10 mouse cellular contexts compared by ENCODE assay signal in the genomic region with DNA sequence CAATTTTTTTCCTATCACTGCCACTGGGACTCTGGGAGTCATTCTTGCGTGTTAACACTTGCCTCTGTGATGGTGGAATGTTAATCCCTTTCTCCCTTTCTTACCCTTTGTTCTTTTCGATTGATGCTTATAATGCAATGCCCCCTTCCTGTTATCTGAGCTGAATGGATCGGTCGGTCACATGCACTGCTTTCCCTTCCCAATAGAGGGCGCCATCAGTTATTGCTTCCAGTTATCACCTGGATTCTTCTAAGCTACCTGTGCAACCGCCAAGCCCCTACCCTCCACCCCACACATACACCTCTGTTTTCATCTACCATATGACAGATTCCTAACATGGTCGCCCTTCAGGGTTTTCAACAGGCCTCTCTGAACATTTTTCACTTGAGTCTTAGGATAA.
DNase-seq lines count a peak whose midpoint lies in the region; ATAC-seq and TF ChIP-seq lines count a peak whose summit lies in the region.
"Had no signal": no experiment of that assay in that cellular context is flagged by ENCODE, and none has a peak within 500 bp of the region (broad histone marks: within the 10 kb centered on the region; RNA-seq: fewer than 3 reads in every experiment).

No protein-coding gene starts in this region.

- TF ChIP-seq RAD21 in CH12.LX (IDR thresholded peaks at IDR 0.05; ENCODE audit: low read depth, low read length): no peak; the same call in 1 of the 2 replicates

- peak; percentile 65 for TF ChIP-seq CTCF in intestine, postnatal 0 days (IDR thresholded peaks at IDR 0.05; ENCODE audit: low read depth)
- peak; percentile 55 to 60; a peak in 3 of 4 replicates for TF ChIP-seq CTCF in CH12.LX (conservative IDR thresholded peaks at IDR 0.05 in 1 of 2, IDR thresholded peaks at IDR 0.05 in 1 of 2; ENCODE audit: low read depth in 2 of 2, low read length in 2 of 2)

- H3K9me3 ChIP-seq in intestine, postnatal 0 days (ENCODE audit: control insufficient read depth): no peaks in the 10 kb centered on the region
- no peaks in the 10 kb centered on the region for H3K9me3 ChIP-seq in intestine, embryonic 16.5 days (ENCODE audit: control insufficient read depth, low read length)
- H3K9me3 ChIP-seq in CH12.LX (replicated peaks; ENCODE audit: low read length): peaks cover 6% of the 10 kb centered on the region
- H3K9me3 ChIP-seq: embryonic facial prominence, embryonic 12.5 days had no signal

- dilution Hi-C loops in CH12.LX (cut with MboI; ENCODE audit: extremely low pct_ligation_motif_present, extremely low pct_unique_long_range_greater_than_20kb, low sequenced_read_pairs): no loop called here

- no peaks in the 10 kb centered on the region for H3K79me2 ChIP-seq in CH12.LX (replicated peaks; ENCODE audit: control insufficient read depth, extremely low read depth, insufficient read depth, poor library complexity, severe bottlenecking)

- H3K36me3 ChIP-seq in intestine, postnatal 0 days (ENCODE audit: control insufficient read depth, insufficient read depth): no peaks in the 10 kb centered on the region
- H3K36me3 ChIP-seq in intestine, embryonic 16.5 days (ENCODE audit: control insufficient read depth, insufficient read depth, low read length): no peaks in the 10 kb centered on the region
- peaks cover 0 to 4% of the 10 kb centered on the region in 2 experiments for H3K36me3 ChIP-seq in CH12.LX (replicated peaks in 1 of 2; ENCODE audit: control insufficient read depth in 1 of 2, insufficient read depth in 1 of 2, low read length in 1 of 2)
- H3K36me3 ChIP-seq: embryonic facial prominence, embryonic 12.5 days had no signal

- DNase-seq in 3T3-L1 (ENCODE audit: low read depth, low spot score): peak; percentile 21
- DNase-seq in CH12.LX (ENCODE audit: extremely low read depth): peak; percentile 34
- peak; percentile 10 for DNase-seq in c-Kit-positive CD71-positive TER-119-positive erythroid progenitor cells, embryonic 14.5 days (ENCODE audit: low spot score)
- DNase-seq in layer of hippocampus, adult 11-12 months (ENCODE audit: low spot score): no peak
- DNase-seq in ovary, postnatal 14 days (ENCODE audit: low spot score): no peak
- DNase-seq: heart, postnatal 14 days; midbrain, embryonic 14.5 days had no signal

- H3K27ac ChIP-seq in intestine, postnatal 0 days (ENCODE audit: low read depth, low read length): no peak overlapping the region
- H3K27ac ChIP-seq in intestine, embryonic 16.5 days (ENCODE audit: low read length): no peak overlapping the region
- no peak overlapping the region for H3K27ac ChIP-seq in CH12.LX (ENCODE audit: insufficient read depth, low read depth)
- H3K27ac ChIP-seq: embryonic facial prominence, embryonic 12.5 days had no signal

- TF ChIP-seq EP300 in CH12.LX (IDR thresholded peaks at IDR 0.05; ENCODE audit: low read length): no peak

- in situ Hi-C loops in CH12.LX (cut with MboI; ENCODE audit: low pct_ligation_motif_present, low pct_unique_long_range_greater_than_20kb, low sequenced_read_pairs): no loop called here

- H3K4me1 ChIP-seq in intestine, postnatal 0 days (replicated peaks; ENCODE audit: control insufficient read depth, insufficient read depth, low read length): no peaks in the 10 kb centered on the region
- 0 out of 2 replicates have a peak, but pooled peaks cover 6% of the 10 kb centered on the region for H3K4me1 ChIP-seq in intestine, embryonic 16.5 days (ENCODE audit: control insufficient read depth, insufficient read depth, low read length)
- peaks cover 0 to 9% of the 10 kb centered on the region in 2 experiments; a peak in 1 of 4 replicates for H3K4me1 ChIP-seq in CH12.LX (ENCODE audit: control insufficient read depth in 1 of 2, insufficient read depth in 2 of 2)
- H3K4me1 ChIP-seq: embryonic facial prominence, embryonic 12.5 days had no signal

- TF ChIP-seq POLR2A in CH12.LX (IDR thresholded peaks at IDR 0.05; ENCODE audit: low read depth, low read length): no peak

- H3K9ac ChIP-seq in intestine, postnatal 0 days (ENCODE audit: low read depth, low read length): no peak overlapping the region
- H3K9ac ChIP-seq in intestine, embryonic 16.5 days (ENCODE audit: low read depth, low read length): no peak overlapping the region
- H3K9ac ChIP-seq in CH12.LX (ENCODE audit: insufficient read depth, low read depth): no peak overlapping the region
- H3K9ac ChIP-seq: embryonic facial prominence, embryonic 12.5 days had no signal

- ATAC-seq in intestine, postnatal 0 days: no peak
- no peak for ATAC-seq in intestine, embryonic 16.5 days

- no peaks in the 10 kb centered on the region for H3K27me3 ChIP-seq in intestine, postnatal 0 days (replicated peaks; ENCODE audit: control insufficient read depth, insufficient read depth, low read length)
- no peaks in the 10 kb centered on the region for H3K27me3 ChIP-seq in intestine, embryonic 16.5 days (replicated peaks; ENCODE audit: control insufficient read depth, insufficient read depth, low read length)
- no peaks in the 10 kb centered on the region for H3K27me3 ChIP-seq in CH12.LX (replicated peaks)
- H3K27me3 ChIP-seq: embryonic facial prominence, embryonic 12.5 days had no signal

- no peak overlapping the region for H3K4me3 ChIP-seq in intestine, postnatal 0 days (ENCODE audit: low read depth, low read length)
- no peak overlapping the region for H3K4me3 ChIP-seq in intestine, embryonic 16.5 days (ENCODE audit: low read length)
- H3K4me3 ChIP-seq in CH12.LX (replicated peaks in 1 of 3; ENCODE audit: low read depth in 2 of 3, low read length in 2 of 3, poor library complexity in 1 of 3): no peak overlapping the region
- H3K4me3 ChIP-seq: embryonic facial prominence, embryonic 12.5 days had no signal

- 41% methylated on average over 7 of the region's 7 CpGs for WGBS in intestine, postnatal 0 days
- 48% methylated on average over 7 of the region's 7 CpGs for WGBS in intestine, embryonic 16.5 days

- H3K4me2 ChIP-seq in intestine, postnatal 0 days (replicated peaks; ENCODE audit: low read depth): no peak overlapping the region
- H3K4me2 ChIP-seq in intestine, embryonic 16.5 days (ENCODE audit: low read depth, low read length): no peak overlapping the region
- H3K4me2 ChIP-seq in CH12.LX (ENCODE audit: insufficient read depth, low read depth, poor library complexity, severe bottlenecking): no peak overlapping the region
- H3K4me2 ChIP-seq: embryonic facial prominence, embryonic 12.5 days had no signal

TF ChIP-seq in CH12.LX, 34 proteins besides CTCF, POLR2A, EP300 and RAD21:
- TF ChIP-seq MAZ (IDR thresholded peaks at IDR 0.05; ENCODE audit: low read depth, low read length): no peak
- TF ChIP-seq ZNF384 (IDR thresholded peaks at IDR 0.05; ENCODE audit: low read depth, low read length): no peak
- TF ChIP-seq USF2 (conservative IDR thresholded peaks at IDR 0.05; ENCODE audit: low read depth, low read length): no peak
- no peak for TF ChIP-seq CHD2 (IDR thresholded peaks at IDR 0.05; ENCODE audit: low read length)
- TF ChIP-seq JUN (IDR thresholded peaks at IDR 0.05; ENCODE audit: insufficient read depth, low read depth, low read length): no peak
- TF ChIP-seq TCF12 (IDR thresholded peaks at IDR 0.05; ENCODE audit: low read depth, low read length): no peak
- TF ChIP-seq RCOR1 (conservative IDR thresholded peaks at IDR 0.05; ENCODE audit: low read depth, low read length): no peak
- no peak for TF ChIP-seq TBP (conservative IDR thresholded peaks at IDR 0.05; ENCODE audit: low read depth, low read length)
- no peak for TF ChIP-seq JUND (conservative IDR thresholded peaks at IDR 0.05; ENCODE audit: low read depth, low read length)
- no peak for TF ChIP-seq MYC (IDR thresholded peaks at IDR 0.05; ENCODE audit: low read depth, low read length)
- no peak for TF ChIP-seq ELF1 (IDR thresholded peaks at IDR 0.05; ENCODE audit: low read depth, low read length)
- TF ChIP-seq UBTF (IDR thresholded peaks at IDR 0.05; ENCODE audit: low read depth, low read length): no peak
- TF ChIP-seq IRF4 (IDR thresholded peaks at IDR 0.05; ENCODE audit: low read depth, low read length): no peak
- no peak for TF ChIP-seq ETS1 (conservative IDR thresholded peaks at IDR 0.05; ENCODE audit: low read depth, low read length)
- TF ChIP-seq BHLHE40 (IDR thresholded peaks at IDR 0.05; ENCODE audit: low read depth, low read length): no peak
- no peak for TF ChIP-seq SIN3A (IDR thresholded peaks at IDR 0.05; ENCODE audit: low read length)
- TF ChIP-seq ZC3H11A (IDR thresholded peaks at IDR 0.05; ENCODE audit: low read depth, low read length): no peak
- TF ChIP-seq GABPA (IDR thresholded peaks at IDR 0.05; ENCODE audit: insufficient replicate concordance, low read depth, low read length): no peak
- TF ChIP-seq POLR2AphosphoS2 (IDR thresholded peaks at IDR 0.05; ENCODE audit: low read depth, low read length): no peak
- no peak for TF ChIP-seq HCFC1 (IDR thresholded peaks at IDR 0.05; ENCODE audit: low read depth, low read length)

Comparison
In these comparisons a context has a peak if more than half of its experiments do, and no peak if none do; other contexts are left out.
1. DNase-seq: peak in 3T3-L1 (single experiment), CH12.LX (single experiment) and c-Kit-positive CD71-positive TER-119-positive erythroid progenitor cells, embryonic 14.5 days (single experiment); none in layer of hippocampus, adult 11-12 months (single experiment) and ovary, postnatal 14 days (single experiment).